Mouse (Mus musculus): ENCODE measurements at regions not wholly inside any gene's neighbourhood (a gene's known extent, or its start where the extent isn't known, plus 50 kb on each side); places are given as distances from the start of the nearest gene placed in this dataset.

GRCm38 (mm10) chr14:101267536-101267935 lies 67.4 kb upstream of the Prr30 start:
- no peak for DNase-seq (ENCODE audit: low spot score)

Data from urinary bladder, adult 2 months (tissue).